Mouse (Mus musculus) CD4-positive naive resting alpha-beta T cell, adult 76 days (primary cell): ENCODE results near the gene Olfr1115. TPM values are rescaled to one million over a fixed set of nuclear protein-coding genes. Genes with fewer than 3 reads are reported as not detected.

ENCODE experiments used
- total RNA-seq: library from RNA; stranded (reverse); gene quantifications from one replicate; pipeline ENCODE4 v1.2.4, GENCODE M21; 2023

Gene Olfr1115
- total RNA-seq: not detected

DNA sequence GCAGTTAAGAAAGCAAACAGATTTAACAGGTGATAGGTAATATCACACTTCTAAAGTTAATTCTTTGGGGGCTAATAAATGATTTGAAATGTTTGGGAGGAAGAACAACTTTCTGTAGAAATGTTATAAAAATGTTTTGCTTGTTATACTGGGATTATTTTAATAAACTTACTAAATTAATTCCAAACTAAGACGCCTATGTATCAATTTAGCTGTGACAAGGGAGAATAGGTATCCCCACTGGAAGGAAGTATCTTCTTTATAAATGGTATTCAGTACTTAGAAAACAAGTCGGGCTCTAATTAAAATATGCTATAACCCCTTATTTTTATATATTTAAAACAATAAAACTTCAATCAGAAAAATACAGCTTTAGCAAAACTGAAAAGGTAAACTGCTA is at the start of gene Olfr1115:
Gene Olfr1115 (plus strand): TSS at position 301 of the 400 bp plus-strand sequence.

DNA sequence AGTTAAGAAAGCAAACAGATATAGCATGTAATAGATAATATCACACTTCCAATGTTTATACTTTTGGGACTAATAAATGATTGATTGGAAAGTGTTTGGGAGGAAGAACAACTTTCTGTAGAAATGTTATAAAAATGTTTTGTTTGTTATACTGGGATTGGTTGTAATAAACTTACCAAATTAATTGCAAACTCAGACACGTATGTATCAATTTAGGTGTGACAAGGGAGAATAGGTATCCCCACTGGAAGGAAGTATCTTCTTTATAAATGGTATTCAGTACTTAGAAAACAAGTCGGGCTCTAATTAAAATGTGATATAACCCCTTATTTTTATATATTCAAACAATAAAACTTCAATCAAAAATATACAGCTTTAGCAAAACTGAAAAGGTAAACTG is 39.1 kb upstream of the Olfr1115 start, which contains the start of gene Olfr1113:
Gene Olfr1113 (plus strand): TSS at position 301 of the 400 bp plus-strand sequence.

DNA sequence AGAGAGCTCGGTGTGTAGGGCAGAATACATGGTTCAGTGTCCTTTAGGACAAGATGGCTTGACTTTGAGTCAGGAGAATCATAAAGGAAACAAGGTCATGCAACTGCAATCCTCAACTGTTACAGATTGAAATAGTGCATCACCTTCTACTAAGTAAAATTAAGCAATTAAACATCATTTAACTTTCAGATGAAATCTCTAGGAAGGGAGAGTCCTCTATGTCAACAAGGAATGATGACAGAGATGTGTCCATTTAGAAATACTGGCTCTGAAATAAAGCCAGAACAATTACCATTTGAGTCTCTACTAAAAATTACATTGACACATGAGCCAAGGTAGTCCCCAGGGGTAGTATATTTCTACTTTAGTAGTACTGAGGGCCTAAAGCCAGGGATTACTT is 19.4 kb downstream of the Olfr1115 start, which contains the start of gene Olfr1116:
Gene Olfr1116 (plus strand): TSS at position 301 of the 400 bp plus-strand sequence.

Other genes with a start within 250 kb of the Olfr1115 start
- gene Olfr1102, start 249.6 kb upstream of the Olfr1115 start, total RNA-seq: not detected
- not detected for gene Olfr1104, start 220.9 kb upstream of the Olfr1115 start, total RNA-seq
- gene Olfr1105, start 211.5 kb upstream of the Olfr1115 start, total RNA-seq: not detected
- not detected for gene Olfr1106, start 195.7 kb upstream of the Olfr1115 start, total RNA-seq
- not detected for gene Olfr1107, start 172.2 kb upstream of the Olfr1115 start, total RNA-seq
- not detected for gene Olfr1109, start 152.0 kb upstream of the Olfr1115 start, total RNA-seq
- not detected for gene Olfr259, start 133.4 kb upstream of the Olfr1115 start, total RNA-seq
- not detected for gene Olfr1110, start 107.7 kb upstream of the Olfr1115 start, total RNA-seq
- gene Olfr1111, start 95.4 kb upstream of the Olfr1115 start, total RNA-seq: not detected
- not detected for gene Olfr1112, start 60.2 kb upstream of the Olfr1115 start, total RNA-seq
- gene Olfr1113, start 39.0 kb upstream of the Olfr1115 start, total RNA-seq: not detected
- not detected for gene Olfr1116, start 19.5 kb downstream of the Olfr1115 start, total RNA-seq
- gene Olfr1118, start 59.6 kb downstream of the Olfr1115 start, total RNA-seq: not detected
- gene Olfr1120, start 106.8 kb downstream of the Olfr1115 start, total RNA-seq: not detected
- gene Olfr1121, start 121.9 kb downstream of the Olfr1115 start, total RNA-seq: not detected
- 0.38 TPM for gene Olfr1122, start 137.8 kb downstream of the Olfr1115 start, total RNA-seq
- not detected for gene Olfr1123, start 168.6 kb downstream of the Olfr1115 start, total RNA-seq
- not detected for gene Olfr1124, start 182.3 kb downstream of the Olfr1115 start, total RNA-seq
- gene Olfr1126, start 205.9 kb downstream of the Olfr1115 start, total RNA-seq: not detected
- not detected for gene Pramel7, start 249.1 kb downstream of the Olfr1115 start, total RNA-seq